Mouse (Mus musculus) lung, adult 2 months (tissue): ENCODE measurements around the gene Chrd. TPM values are rescaled to one million over a fixed set of nuclear protein-coding genes. Genes with fewer than 3 reads are reported as not detected.

Experiments used
- DNase-seq: peaks from one replicate; pipeline ENCODE4 v3.0.0; 2022
- H3K4me1 ChIP-seq: fragments of 200-500 bp; 2 replicates; pipeline ENCODE4 v1.6.1; 2011; ENCODE audit warnings: low read length; ENCODE audit not compliant: control insufficient read depth, insufficient read depth
- H3K4me3 ChIP-seq: fragments of 200-500 bp; replicated peaks from 2 replicates; pipeline ENCODE3; 2011; ENCODE audit warnings: low read depth, mild to moderate bottlenecking, control low read depth, low read length; ENCODE audit errors: extremely low read depth
- CTCF ChIP-seq: fragments of 200-500 bp; IDR thresholded peaks from 2 replicates; pipeline ENCODE4 v1.5.1; 2011; ENCODE audit warnings: mild to moderate bottlenecking, low read length, control low read depth; ENCODE audit not compliant: insufficient read depth
- POLR2A ChIP-seq: fragments of 200-500 bp; IDR thresholded peaks from 2 replicates; pipeline ENCODE4 v1.6.1; 2011; ENCODE audit warnings: low read depth, mild to moderate bottlenecking, control low read depth, low read length, borderline replicate concordance; ENCODE audit errors: extremely low read depth
- WGBS: fragments of 180-500 bp; shearing (Covaris S2); methylation state at CpG from one replicate; pipeline ENCODE4 v1.1.7; 2018; 5-methylcytosine and 5-hydroxymethylcytosine counted together
- polyA plus RNA-seq: library from polyadenylated mRNA; depleted of rRNA; stranded (reverse); fragments of >200 nt; gene quantifications from 2 replicates; pipeline ENCODE4 v1.2.3, GENCODE M21; 2012

Gene Chrd
- polyA plus RNA-seq, 1 experiment, result 4.4 TPM

GRCm38 (mm10) chr16:20716841-20717180 lies 16.1 kb upstream of the Chrd start:
- TF ChIP-seq POLR2A (peak; percentile 30; the same call in 1 of the 2 replicates), CTCF (no peak)
- Histone ChIP-seq H3K4me1 (no peaks in the 10 kb centered on the region), H3K4me3 (peak overlapping the region; percentile 84)
- WGBS, result 1% methylated on average over 8 of the region's 8 CpGs
- DNase-seq, result peak; percentile 42

GRCm38 (mm10) chr16:20717181-20717977 lies 15.5 kb upstream of the Chrd start, which contains the start of the genes Polr2h and Clcn2:
TSS of gene Polr2h (plus strand) at chr16:20717665.
TSS of gene Clcn2 (minus strand) at chr16:20717746.
- TF ChIP-seq POLR2A, result peak; percentile 69; the same call in 1 of the 2 replicates
- TF ChIP-seq CTCF, result peak; percentile 46
- Histone ChIP-seq H3K4me1 (no peaks in the 10 kb centered on the region), H3K4me3 (peak within 1 kb of the TSS; percentile 84)
- peak; percentile 94 for DNase-seq
- under 1% methylated on average over 62 of the region's 62 CpGs for WGBS

GRCm38 (mm10) chr16:20717978-20718670 lies 14.8 kb upstream of the Chrd start:
- TF ChIP-seq CTCF (no peak), POLR2A (no peak)
- under 1% methylated on average over 18 of the region's 18 CpGs for WGBS
- DNase-seq, result no peak
- H3K4me3 ChIP-seq, result peak overlapping the region; percentile 84
- H3K4me1 ChIP-seq, result no peaks in the 10 kb centered on the region

GRCm38 (mm10) chr16:20721808-20722207 lies 11.1 kb upstream of the Chrd start:
- TF ChIP-seq CTCF, result no peak
- DNase-seq, result no peak
- Histone ChIP-seq H3K4me1 (no peaks in the 10 kb centered on the region), H3K4me3 (no peak overlapping the region)
- WGBS, result 80% methylated on average over 10 of the region's 10 CpGs

GRCm38 (mm10) chr16:20722736-20723135 lies 10.2 kb upstream of the Chrd start:
- DNase-seq, result no peak
- no peak for TF ChIP-seq POLR2A
- TF ChIP-seq CTCF, result no peak
- Histone ChIP-seq H3K4me1 (no peaks in the 10 kb centered on the region), H3K4me3 (no peak overlapping the region)
- WGBS, result 56% methylated on average over 4 of the region's 4 CpGs

GRCm38 (mm10) chr16:20723247-20723646 lies 9.7 kb upstream of the Chrd start:
- Histone ChIP-seq H3K4me3 (no peak overlapping the region), H3K4me1 (no peaks in the 10 kb centered on the region)
- no peak for DNase-seq
- TF ChIP-seq POLR2A (no peak), CTCF (no peak)
- 61% methylated on average over 4 of the region's 4 CpGs for WGBS

GRCm38 (mm10) chr16:20724338-20724748 lies 8.6 kb upstream of the Chrd start:
- DNase-seq, result peak; percentile 47
- 30% methylated on average over 5 of the region's 5 CpGs for WGBS

GRCm38 (mm10) chr16:20725321-20725720 lies 7.6 kb upstream of the Chrd start:
- no peak for TF ChIP-seq CTCF
- no peak for TF ChIP-seq POLR2A
- no peak for DNase-seq
- Histone ChIP-seq H3K4me1 (no peaks in the 10 kb centered on the region), H3K4me3 (no peak overlapping the region)
- 90% methylated on average over 7 of the region's 7 CpGs for WGBS

More at GRCm38 (mm10) chr16:20724338-20724748, 8.6 kb upstream of the Chrd start:
- Histone ChIP-seq H3K4me1 (no peaks in the 10 kb centered on the region), H3K4me3 (no peak overlapping the region)
- TF ChIP-seq POLR2A (no peak), CTCF (peak; percentile 78)

- TF ChIP-seq POLR2A (no peak), CTCF (no peak)
- no peak for DNase-seq
- WGBS, result 78% methylated on average over 4 of the region's 4 CpGs
- Histone ChIP-seq H3K4me3 (no peak overlapping the region), H3K4me1 (no peaks in the 10 kb centered on the region)
Observed at GRCm38 (mm10) chr16:20725750-20726149, 7.2 kb upstream of the Chrd start.
